Mouse (Mus musculus): ENCODE measurements around the gene Fam170b.

DNA sequence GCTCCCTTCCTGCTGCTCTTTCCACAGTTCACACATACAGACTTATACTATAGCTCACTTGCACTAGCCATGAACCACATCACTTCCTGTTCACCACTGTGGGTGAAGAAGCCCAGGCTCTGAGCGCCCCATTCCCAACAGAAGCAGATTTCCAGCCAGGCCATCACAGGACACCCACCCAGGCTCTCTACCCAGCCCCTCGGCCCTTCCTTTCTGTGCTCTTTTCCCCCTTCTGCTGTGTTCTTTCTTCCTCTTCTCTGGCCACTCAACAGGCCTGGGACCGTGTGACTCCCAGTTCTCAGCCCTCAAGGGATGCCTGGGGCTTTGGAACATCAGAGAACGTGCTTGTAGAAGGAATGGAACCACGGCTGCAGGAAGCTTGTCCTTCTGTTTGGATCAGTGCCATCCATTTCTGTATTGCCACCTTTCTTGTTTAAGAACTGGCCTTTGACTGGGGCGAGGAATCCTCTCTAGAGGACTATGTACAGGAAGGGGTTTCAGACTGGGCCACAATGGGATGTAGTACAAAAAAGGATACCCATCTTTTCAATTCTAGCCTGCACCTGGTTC lies 25.3 kb downstream of the Fam170b start:
- TF ChIP-seq EP300 (IDR thresholded peaks at IDR 0.05) (no peak), CTCF (IDR thresholded peaks at IDR 0.05) (no peak)
